In genomic region chr2:166549871-166550270, GRCm38 (mm10) we compare ENCODE assay signal across 11 mouse cellular contexts.
DNase-seq lines count a peak whose midpoint lies in the region; ATAC-seq lines count a peak whose summit lies in the region.
"Had no signal": no experiment of that assay in that cellular context is flagged by ENCODE, and none has a peak within 500 bp of the region (broad histone marks: within the 10 kb centered on the region; RNA-seq: fewer than 3 reads in every experiment).

No protein-coding gene starts in this region.

- 77% methylated on average over 8 of the region's 8 CpGs for WGBS in embryonic facial prominence, embryonic 15.5 days
- 37% methylated on average over 8 of the region's 8 CpGs for WGBS in hindbrain, embryonic 15.5 days
- 33% methylated on average over 8 of the region's 8 CpGs for WGBS in neural tube, embryonic 14.5 days

- no peak overlapping the region for H3K9ac ChIP-seq in embryonic facial prominence, embryonic 15.5 days
- H3K9ac ChIP-seq in hindbrain, embryonic 15.5 days, result no peak overlapping the region
- no peak overlapping the region for H3K9ac ChIP-seq in neural tube, embryonic 14.5 days (replicated peaks; ENCODE audit: low read depth, low read length)

- peak; percentile 15 to 39 for DNase-seq in layer of hippocampus, adult 18-20 months (ENCODE audit: low spot score in 2 of 2)
- DNase-seq in layer of hippocampus, adult 9-10 months (ENCODE audit: low spot score), result no peak
- DNase-seq in left cerebral cortex, postnatal 25 days (ENCODE audit: low spot score in 2 of 2), result no peak
- no peak for DNase-seq in lung, postnatal 36 days
- no peak for DNase-seq in kidney, postnatal 14 days
- DNase-seq: cerebellum, adult 18-20 months; heart, adult 2 months; kidney, postnatal 10 days had no signal

- intact Hi-C loops in left cerebral cortex, postnatal 25 days (cut with DNase I), result no loop called here

- no peak overlapping the region for H3K4me2 ChIP-seq in embryonic facial prominence, embryonic 15.5 days (replicated peaks)
- no peak overlapping the region for H3K4me2 ChIP-seq in hindbrain, embryonic 15.5 days
- H3K4me2 ChIP-seq in neural tube, embryonic 14.5 days (ENCODE audit: low read depth, low read length), result no peak overlapping the region

- H3K4me3 ChIP-seq in embryonic facial prominence, embryonic 15.5 days (replicated peaks), result no peak overlapping the region
- H3K4me3 ChIP-seq in hindbrain, embryonic 15.5 days, result no peak overlapping the region
- H3K4me3 ChIP-seq in neural tube, embryonic 14.5 days (ENCODE audit: low read depth, low read length), result no peak overlapping the region
- H3K4me3 ChIP-seq: heart, adult 2 months had no signal

- peaks cover 18% of the 10 kb centered on the region for H3K4me1 ChIP-seq in embryonic facial prominence, embryonic 15.5 days
- H3K4me1 ChIP-seq in hindbrain, embryonic 15.5 days (replicated peaks), result peaks cover 28% of the 10 kb centered on the region
- H3K4me1 ChIP-seq in neural tube, embryonic 14.5 days (ENCODE audit: control insufficient read depth, insufficient read depth, low read length), result peaks cover 22% of the 10 kb centered on the region; the same call in 1 of the 2 replicates

- H3K36me3 ChIP-seq in embryonic facial prominence, embryonic 15.5 days, result no peaks in the 10 kb centered on the region
- no peaks in the 10 kb centered on the region for H3K36me3 ChIP-seq in hindbrain, embryonic 15.5 days
- H3K36me3 ChIP-seq in neural tube, embryonic 14.5 days (ENCODE audit: control insufficient read depth, insufficient read depth, low read length), result no peaks in the 10 kb centered on the region

- no peaks in the 10 kb centered on the region for H3K27me3 ChIP-seq in embryonic facial prominence, embryonic 15.5 days
- H3K27me3 ChIP-seq in hindbrain, embryonic 15.5 days, result no peaks in the 10 kb centered on the region
- no peaks in the 10 kb centered on the region for H3K27me3 ChIP-seq in neural tube, embryonic 14.5 days (ENCODE audit: control insufficient read depth, insufficient read depth, low read length)

- no peaks in the 10 kb centered on the region for H3K9me3 ChIP-seq in embryonic facial prominence, embryonic 15.5 days (replicated peaks)
- H3K9me3 ChIP-seq in hindbrain, embryonic 15.5 days, result no peaks in the 10 kb centered on the region
- H3K9me3 ChIP-seq in neural tube, embryonic 14.5 days (ENCODE audit: control insufficient read depth, low read length), result no peaks in the 10 kb centered on the region

- H3K27ac ChIP-seq in embryonic facial prominence, embryonic 15.5 days (replicated peaks), result no peak overlapping the region
- no peak overlapping the region for H3K27ac ChIP-seq in hindbrain, embryonic 15.5 days (replicated peaks)
- no peak overlapping the region for H3K27ac ChIP-seq in neural tube, embryonic 14.5 days (ENCODE audit: low read depth, low read length)
- H3K27ac ChIP-seq: heart, adult 2 months had no signal

- 0 out of 2 replicates have a peak, but pooled peaks have one; percentile 25 for ATAC-seq in embryonic facial prominence, embryonic 15.5 days (ENCODE audit: insufficient number of reproducible peaks, low FRiP score, low TSS enrichment, low read depth)
- ATAC-seq in hindbrain, embryonic 15.5 days (ENCODE audit: low FRiP score, low read depth), result peak; percentile 62; the same call in 1 of the 2 replicates
- peak; percentile 66 for ATAC-seq in neural tube, embryonic 14.5 days (ENCODE audit: low read depth)

Comparison
In these comparisons a context has a peak if more than half of its experiments do, and no peak if none do; other contexts are left out.
1. DNase-seq: peak in layer of hippocampus, adult 18-20 months (2 of 2); none in layer of hippocampus, adult 9-10 months (single experiment), left cerebral cortex, postnatal 25 days (0 of 2), lung, postnatal 36 days (single experiment) and kidney, postnatal 14 days (single experiment).
2. Peak in every context shown above with its lines, with median percentiles within 50 percentile points of each other: ATAC-seq.